Mouse (Mus musculus) heart, postnatal 0 days (tissue): Measurements from ENCODE around the gene Ptov1. TPM values are rescaled to one million over a fixed set of nuclear protein-coding genes. Genes with fewer than 3 reads are reported as not detected.

Source experiments
- ATAC-seq: fragments of 200-750 bp; cut with Nextera tagmentation; 2 replicates; pipeline ENCODE4 v1.8.0; 2017; ENCODE audit warnings: low read depth, moderate number of reproducible peaks, moderate library complexity; ENCODE audit not compliant: insufficient read depth
- DNase-seq: peaks from one replicate; pipeline ENCODE4 v3.0.0-alpha.2; 2016; ENCODE audit warnings: low spot score
- H3K27ac ChIP-seq: fragments of 300-500 bp; sonication (generic); 2 replicates; pipeline ENCODE4 v1.5.1; 2014; ENCODE audit warnings: low read depth, mild to moderate bottlenecking
- H3K27me3 ChIP-seq: fragments of 300-500 bp; sonication (generic); 2 replicates; pipeline ENCODE4 v1.6.1; 2014; ENCODE audit warnings: low read length, mixed read lengths; ENCODE audit not compliant: control insufficient read depth, insufficient read depth
- H3K36me3 ChIP-seq: fragments of 300-500 bp; sonication (generic); replicated peaks from 2 replicates; pipeline ENCODE4 v1.6.1; 2014; ENCODE audit warnings: low read length, mixed read lengths; ENCODE audit not compliant: control insufficient read depth, insufficient read depth
- H3K4me1 ChIP-seq: fragments of 300-500 bp; sonication (generic); 2 replicates; pipeline ENCODE4 v1.6.1; 2014; ENCODE audit warnings: antibody characterized with exemption; ENCODE audit not compliant: control insufficient read depth, insufficient read depth
- H3K4me2 ChIP-seq: fragments of 300-500 bp; sonication (generic); 2 replicates; pipeline ENCODE4 v1.6.1; 2014; ENCODE audit warnings: low read depth, mild to moderate bottlenecking, low read length, moderate library complexity
- H3K4me3 ChIP-seq: fragments of 300-500 bp; sonication (generic); 2 replicates; pipeline ENCODE4 v1.5.1; 2014; ENCODE audit warnings: low read depth, low read length
- H3K9ac ChIP-seq: fragments of 300-500 bp; sonication (generic); replicated peaks from 2 replicates; pipeline ENCODE4 v1.6.1; 2014; ENCODE audit warnings: low read depth, low read length, mixed read lengths
- H3K9me3 ChIP-seq: fragments of 300-500 bp; sonication (generic); replicated peaks from 2 replicates; pipeline ENCODE4 v1.6.1; 2016; ENCODE audit warnings: low read length; ENCODE audit not compliant: control insufficient read depth
- CTCF ChIP-seq: IDR thresholded peaks from 2 replicates; pipeline ENCODE4 v1.5.1; 2016; ENCODE audit warnings: antibody characterized with exemption, control low read depth, low read depth
- EP300 ChIP-seq: IDR thresholded peaks from 2 replicates; pipeline ENCODE4 v1.6.1; 2016; ENCODE audit warnings: antibody characterized with exemption, low read depth
- WGBS: fragments of 180-500 bp; shearing (Covaris S2); extraction: QIAGEN DNeasy Blood & Tissue Kit; methylation state at CpG from one replicate; pipeline ENCODE4 v1.1.7; 2014; 5-methylcytosine and 5-hydroxymethylcytosine counted together
- polyA plus RNA-seq: library from polyadenylated mRNA; unstranded; fragments of >200 nt; fragmentation: Nextera tagmentation; extraction: Ambion mirVana; gene quantifications from 2 replicates; pipeline ENCODE4 v1.2.1, GENCODE M21; 2015
- total RNA-seq: library from RNA; depleted of rRNA; stranded (reverse); fragments of >200 nt; gene quantifications from 2 replicates; pipeline ENCODE4 v1.2.3, GENCODE M21; 2014; ENCODE audit warnings: low replicate concordance

Gene Ptov1
- total and polyA plus RNA-seq, 2 experiments from 2014 or later, result 248 to 335 TPM

DNA sequence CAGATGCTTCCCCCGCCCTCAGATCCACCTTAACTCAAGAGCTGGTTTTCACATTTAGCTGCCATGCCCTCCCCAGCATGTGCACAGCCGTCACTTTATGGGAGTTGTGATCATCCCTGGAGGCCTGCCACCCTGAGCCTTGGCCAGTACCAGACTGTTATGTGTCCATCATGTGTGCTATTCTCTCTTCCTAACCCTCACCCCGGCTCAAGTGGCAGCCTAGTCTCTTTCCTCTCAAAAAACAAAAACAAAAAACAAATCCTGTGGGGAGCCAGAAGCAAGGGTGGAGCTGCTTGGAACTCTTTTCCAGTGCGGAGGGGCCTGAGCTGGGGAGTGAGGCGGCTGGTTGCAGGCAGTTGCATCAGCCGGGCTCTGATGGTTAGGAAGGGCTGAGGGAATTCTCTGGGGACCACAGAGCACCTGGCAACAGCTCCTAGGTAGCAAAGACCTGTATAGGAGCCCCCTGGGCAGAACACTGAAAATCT, 50.8 kb downstream of the Ptov1 start:
- peak overlapping the region; percentile 48; the same call in 1 of the 2 replicates for H3K27ac ChIP-seq
- H3K36me3 ChIP-seq, result no peaks in the 10 kb centered on the region
- H3K27me3 ChIP-seq, result no peaks in the 10 kb centered on the region
- H3K4me3 ChIP-seq, result peak overlapping the region; percentile 78
- H3K4me2 ChIP-seq, result peak overlapping the region; percentile 85
- no peaks in the 10 kb centered on the region for H3K9me3 ChIP-seq
- ATAC-seq, result no peak
- peaks cover 44% of the 10 kb centered on the region for H3K4me1 ChIP-seq
- WGBS, result 29% methylated on average over 6 of the region's 6 CpGs
- TF ChIP-seq CTCF (no peak), EP300 (no peak)
- H3K9ac ChIP-seq, result peak overlapping the region; percentile 34
- no peak for DNase-seq

GRCm38 (mm10) chr7:44818164-44818563, 51.4 kb downstream of the Ptov1 start:
- H3K27me3 ChIP-seq, result no peaks in the 10 kb centered on the region
- DNase-seq, result no peak
- peaks cover 44% of the 10 kb centered on the region for H3K4me1 ChIP-seq
- no peak overlapping the region for H3K9ac ChIP-seq
- WGBS, result 10% methylated on average over 2 of the region's 2 CpGs
- 0 out of 2 replicates have a peak, but pooled peaks cover under 1% of the 10 kb centered on the region for H3K36me3 ChIP-seq
- ATAC-seq, result no peak
- H3K9me3 ChIP-seq, result no peaks in the 10 kb centered on the region
- peak overlapping the region; percentile 85 for H3K4me2 ChIP-seq
- H3K4me3 ChIP-seq, result peak overlapping the region; percentile 78
- H3K27ac ChIP-seq, result peak overlapping the region; percentile 98
- no peak for TF ChIP-seq EP300
- TF ChIP-seq CTCF, result no peak

- peak overlapping the region; percentile 89 for H3K9ac ChIP-seq
- peak overlapping the region; percentile 85 for H3K4me2 ChIP-seq
- peaks cover 44% of the 10 kb centered on the region for H3K4me1 ChIP-seq
- peak overlapping the region; percentile 78 for H3K4me3 ChIP-seq
- no peak for ATAC-seq
- no peaks in the 10 kb centered on the region for H3K9me3 ChIP-seq
- no peak for DNase-seq
- TF ChIP-seq EP300 (no peak), CTCF (no peak)
- H3K36me3 ChIP-seq, result peaks cover 8% of the 10 kb centered on the region; the same call in 1 of the 2 replicates
- H3K27me3 ChIP-seq, result no peaks in the 10 kb centered on the region
- 9% methylated on average over 3 of the region's 3 CpGs for WGBS
- H3K27ac ChIP-seq, result peak overlapping the region; percentile 98
These were observed 52.1 kb downstream of the Ptov1 start for GRCm38 (mm10) chr7:44817441-44817840.

DNA sequence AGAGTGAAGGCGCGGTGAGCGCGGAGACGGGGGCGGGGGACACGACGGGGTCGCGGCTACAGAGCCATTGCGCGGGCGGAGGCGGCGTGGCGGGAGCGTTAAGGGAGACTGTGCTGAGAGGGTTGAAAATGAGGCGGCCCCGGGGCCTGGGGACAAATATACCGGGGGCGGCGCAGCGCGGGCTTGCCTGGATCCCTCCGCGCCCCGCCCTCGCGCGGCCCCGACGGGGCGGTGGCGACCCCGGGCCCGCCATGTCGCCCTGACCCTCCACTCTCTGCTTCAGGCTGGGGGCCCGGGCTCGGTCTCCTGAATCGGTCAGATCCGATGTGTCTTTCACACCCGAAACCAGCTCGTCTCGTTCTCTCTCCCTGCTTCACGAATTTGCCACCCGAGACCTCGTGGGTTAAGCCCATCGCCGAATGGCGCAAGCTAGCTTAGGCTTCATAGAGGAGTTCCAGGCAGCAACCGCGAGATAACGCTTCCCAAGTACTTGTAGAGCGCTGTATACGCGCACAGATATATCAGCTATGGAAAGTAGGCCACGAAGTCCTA, 53.0 kb downstream of the Ptov1 start, which contains the start of gene Atf5:
Gene Atf5 (minus strand): TSS at position 189 of the 552 bp plus-strand sequence.
- H3K4me1 ChIP-seq, result peaks cover 41% of the 10 kb centered on the region
- TF ChIP-seq EP300 (no peak; the same call in 1 of the 2 replicates), CTCF (no peak)

GRCm38 (mm10) chr7:44815721-44816469, 53.7 kb downstream of the Ptov1 start, which contains the start of the genes Nup62 and Il4i1:
TSS of gene Nup62 (plus strand) at chr7:44816088.
TSS of gene Il4i1 (plus strand) at chr7:44816387.
- peaks cover 12% of the 10 kb centered on the region; the same call in 1 of the 2 replicates for H3K36me3 ChIP-seq
- peak within 1 kb of the TSS; percentile 98 for H3K27ac ChIP-seq
- peak within 1 kb of the TSS; percentile 85 for H3K4me2 ChIP-seq
- peak; percentile 90 for ATAC-seq
- peak within 1 kb of the TSS; percentile 89 for H3K9ac ChIP-seq
- H3K4me3 ChIP-seq, result peak within 1 kb of the TSS; percentile 78
- 0% methylated on average over 47 of the region's 62 CpGs for WGBS
- no peaks in the 10 kb centered on the region for H3K27me3 ChIP-seq
- H3K9me3 ChIP-seq, result no peaks in the 10 kb centered on the region
- DNase-seq, result peak; percentile 99
- H3K4me1 ChIP-seq, result peaks cover 37% of the 10 kb centered on the region
- TF ChIP-seq CTCF (no peak), EP300 (peak; percentile 84; the same call in 1 of the 2 replicates)

More for the DNA sequence above, 53.0 kb downstream of the Ptov1 start, which contains the start of gene Atf5:
- under 1% methylated on average over 41 of the region's 57 CpGs for WGBS
- Histone ChIP-seq H3K9ac (peak within 1 kb of the TSS; percentile 89), H3K4me3 (peak within 1 kb of the TSS; percentile 78), H3K4me2 (peak within 1 kb of the TSS; percentile 85), H3K9me3 (no peaks in the 10 kb centered on the region), H3K27ac (peak within 1 kb of the TSS; percentile 98), H3K27me3 (no peaks in the 10 kb centered on the region), H3K36me3 (peaks cover 8% of the 10 kb centered on the region; the same call in 1 of the 2 replicates)
- DNase-seq (peak; percentile 47), ATAC-seq (peak; percentile 19)
